Mouse (Mus musculus) midbrain, embryonic 12.5 days (tissue): ENCODE data around the gene Cep78. TPM values are rescaled to one million over a fixed set of nuclear protein-coding genes. Genes with fewer than 3 reads are reported as not detected.

Experiments used
- ATAC-seq: fragments of 200-750 bp; cut with Nextera tagmentation; 2 replicates; pipeline ENCODE4 v1.8.0; 2017; ENCODE audit warnings: low read depth, moderate TSS enrichment, moderate library complexity; ENCODE audit not compliant: low FRiP score
- H3K27ac ChIP-seq: fragments of 300-500 bp; sonication (generic); replicated peaks from 2 replicates; pipeline ENCODE4 v1.5.1; 2016; ENCODE audit warnings: mild to moderate bottlenecking
- H3K27me3 ChIP-seq: fragments of 300-500 bp; sonication (generic); 2 replicates; pipeline ENCODE4 v1.6.1; 2016; ENCODE audit warnings: mild to moderate bottlenecking
- H3K36me3 ChIP-seq: fragments of 300-500 bp; sonication (generic); 2 replicates; pipeline ENCODE4 v1.6.1; 2016
- H3K4me1 ChIP-seq: fragments of 300-500 bp; sonication (generic); 2 replicates; pipeline ENCODE4 v1.6.1; 2016
- H3K4me2 ChIP-seq: fragments of 300-500 bp; sonication (generic); replicated peaks from 2 replicates; pipeline ENCODE4 v1.6.1; 2016; ENCODE audit warnings: mild to moderate bottlenecking, moderate library complexity
- H3K4me3 ChIP-seq: fragments of 300-500 bp; sonication (generic); 2 replicates; pipeline ENCODE4 v1.5.1; 2016; ENCODE audit warnings: mild to moderate bottlenecking
- H3K9ac ChIP-seq: fragments of 300-500 bp; sonication (generic); replicated peaks from 2 replicates; pipeline ENCODE4 v1.6.1; 2016; ENCODE audit warnings: mild to moderate bottlenecking, moderate library complexity
- H3K9me3 ChIP-seq: fragments of 300-500 bp; sonication (generic); 2 replicates; pipeline ENCODE4 v1.6.1; 2016; ENCODE audit warnings: mild to moderate bottlenecking
- WGBS: fragments of 180-500 bp; shearing (Covaris S2); methylation state at CpG from one replicate; pipeline ENCODE4 v1.1.7; 2016; 5-methylcytosine and 5-hydroxymethylcytosine counted together
- polyA plus RNA-seq: library from polyadenylated mRNA; unstranded; fragments of >200 nt; fragmentation: Nextera tagmentation; extraction: Ambion mirVana; gene quantifications from 2 replicates; pipeline ENCODE4 v1.2.1, GENCODE M21; 2016

Gene Cep78
- polyA plus RNA-seq, 1 experiment from 2014 or later, result 54.8 TPM

GRCm38 (mm10) chr19:15924181-15924865 lies 60.5 kb downstream of the Cep78 start:
- H3K4me1 ChIP-seq, result peaks cover 31% of the 10 kb centered on the region
- H3K27me3 ChIP-seq, result peaks cover 9% of the 10 kb centered on the region; the same call in 1 of the 2 replicates
- H3K9me3 ChIP-seq, result no peaks in the 10 kb centered on the region
- peak overlapping the region; percentile 71 for H3K9ac ChIP-seq
- peak overlapping the region; percentile 73 for H3K27ac ChIP-seq
- peak; percentile 61 for ATAC-seq
- WGBS, result under 1% methylated on average over 46 of the region's 46 CpGs
- H3K4me2 ChIP-seq, result peak overlapping the region; percentile 81
- H3K36me3 ChIP-seq, result no peaks in the 10 kb centered on the region
- H3K4me3 ChIP-seq, result peak overlapping the region; percentile 66

- H3K9me3 ChIP-seq, result no peaks in the 10 kb centered on the region
- H3K4me1 ChIP-seq, result peaks cover 31% of the 10 kb centered on the region
- peaks cover 9% of the 10 kb centered on the region; the same call in 1 of the 2 replicates for H3K27me3 ChIP-seq
- H3K27ac ChIP-seq, result no peak overlapping the region
- ATAC-seq, result no peak
- H3K4me2 ChIP-seq, result peak overlapping the region; percentile 81
- peak overlapping the region; percentile 71 for H3K9ac ChIP-seq
- H3K36me3 ChIP-seq, result peaks cover 8% of the 10 kb centered on the region
- 44% methylated on average over 9 of the region's 9 CpGs for WGBS
- H3K4me3 ChIP-seq, result peak overlapping the region; percentile 66
These were observed 61.4 kb downstream of the Cep78 start for GRCm38 (mm10) chr19:15923426-15923825.

- H3K27ac ChIP-seq, result no peak overlapping the region
- no peaks in the 10 kb centered on the region; the same call in 1 of the 2 replicates for H3K27me3 ChIP-seq
- no peak overlapping the region for H3K9ac ChIP-seq
- WGBS, result 95% methylated on average over 7 of the region's 7 CpGs
- no peaks in the 10 kb centered on the region for H3K9me3 ChIP-seq
- H3K4me1 ChIP-seq, result peaks cover 18% of the 10 kb centered on the region
- no peak for ATAC-seq
- H3K36me3 ChIP-seq, result peaks cover 32% of the 10 kb centered on the region
- H3K4me2 ChIP-seq, result no peak overlapping the region
- no peak overlapping the region for H3K4me3 ChIP-seq
These were observed 65.5 kb downstream of the Cep78 start for GRCm38 (mm10) chr19:15919336-15919735.

GRCm38 (mm10) chr19:15918111-15918510 lies 66.7 kb downstream of the Cep78 start:
- ATAC-seq, result no peak
- H3K36me3 ChIP-seq, result peaks cover 45% of the 10 kb centered on the region
- no peak overlapping the region for H3K4me2 ChIP-seq
- peaks cover 10% of the 10 kb centered on the region; the same call in 1 of the 2 replicates for H3K4me1 ChIP-seq
- no peak overlapping the region for H3K27ac ChIP-seq
- H3K9me3 ChIP-seq, result no peaks in the 10 kb centered on the region
- no peaks in the 10 kb centered on the region; the same call in 1 of the 2 replicates for H3K27me3 ChIP-seq
- H3K4me3 ChIP-seq, result no peak overlapping the region
- no peak overlapping the region for H3K9ac ChIP-seq
- 95% methylated on average over 7 of the region's 7 CpGs for WGBS

- Histone ChIP-seq H3K36me3 (peaks cover 72% of the 10 kb centered on the region), H3K4me1 (no peaks in the 10 kb centered on the region), H3K4me3 (no peak overlapping the region), H3K9me3 (no peaks in the 10 kb centered on the region), H3K27ac (no peak overlapping the region), H3K9ac (no peak overlapping the region), H3K4me2 (no peak overlapping the region), H3K27me3 (no peaks in the 10 kb centered on the region)
- 93% methylated on average over 9 of the region's 9 CpGs for WGBS
- ATAC-seq, result no peak
These were observed 71.4 kb downstream of the Cep78 start for GRCm38 (mm10) chr19:15913249-15913997.

GRCm38 (mm10) chr19:15911441-15911840 lies 73.3 kb downstream of the Cep78 start:
- Histone ChIP-seq H3K4me2 (no peak overlapping the region), H3K27me3 (no peaks in the 10 kb centered on the region), H3K4me1 (no peaks in the 10 kb centered on the region), H3K4me3 (no peak overlapping the region), H3K27ac (no peak overlapping the region), H3K9me3 (no peaks in the 10 kb centered on the region), H3K9ac (no peak overlapping the region), H3K36me3 (peaks cover 71% of the 10 kb centered on the region)
- WGBS, result 90% methylated on average over 5 of the region's 5 CpGs
- no peak for ATAC-seq

- Histone ChIP-seq H3K36me3 (peaks cover 75% of the 10 kb centered on the region), H3K27ac (no peak overlapping the region), H3K4me2 (no peak overlapping the region), H3K4me1 (no peaks in the 10 kb centered on the region), H3K9ac (no peak overlapping the region), H3K9me3 (no peaks in the 10 kb centered on the region), H3K27me3 (no peaks in the 10 kb centered on the region), H3K4me3 (no peak overlapping the region)
- 92% methylated on average over 3 of the region's 3 CpGs for WGBS
- no peak for ATAC-seq
These were observed 73.8 kb downstream of the Cep78 start for GRCm38 (mm10) chr19:15910987-15911386.

- no peak overlapping the region for H3K4me3 ChIP-seq
- H3K4me2 ChIP-seq, result no peak overlapping the region
- no peaks in the 10 kb centered on the region for H3K4me1 ChIP-seq
- H3K9me3 ChIP-seq, result no peaks in the 10 kb centered on the region
- no peak overlapping the region for H3K9ac ChIP-seq
- ATAC-seq, result no peak
- WGBS, result 100% methylated on average over 1 of the region's 1 CpGs
- H3K36me3 ChIP-seq, result peaks cover 80% of the 10 kb centered on the region
- H3K27me3 ChIP-seq, result no peaks in the 10 kb centered on the region
- H3K27ac ChIP-seq, result no peak overlapping the region
These were observed 74.3 kb downstream of the Cep78 start for GRCm38 (mm10) chr19:15910488-15910887.

- Histone ChIP-seq H3K4me3 (no peak overlapping the region), H3K27me3 (no peaks in the 10 kb centered on the region), H3K27ac (no peak overlapping the region), H3K9ac (no peak overlapping the region), H3K9me3 (no peaks in the 10 kb centered on the region), H3K4me1 (peaks cover 13% of the 10 kb centered on the region), H3K36me3 (peaks cover 69% of the 10 kb centered on the region), H3K4me2 (no peak overlapping the region)
- no peak for ATAC-seq
- WGBS, result 95% methylated on average over 5 of the region's 5 CpGs
These were observed 76.8 kb downstream of the Cep78 start for GRCm38 (mm10) chr19:15908016-15908415.

Other genes starting within 250 kb of the Cep78 start
- gene Psat1, start 37.7 kb downstream of the Cep78 start, polyA plus RNA-seq, result 99.6 and 120 TPM in 2 replicates
- gene Gnaq, start 147.8 kb upstream of the Cep78 start, polyA plus RNA-seq, result 45.8 and 49.9 TPM in 2 replicates